Mouse (Mus musculus) liver, adult 2 months (tissue): Measurements from ENCODE around the gene Prelid3b.

ENCODE experiments used
- CTCF ChIP-seq: fragments of 200-500 bp; IDR thresholded peaks from 2 replicates; pipeline ENCODE4 v1.5.1; 2011; ENCODE audit warnings: low read depth, low read length, control low read depth
- POLR2A ChIP-seq: fragments of 200-500 bp; IDR thresholded peaks from 2 replicates; pipeline ENCODE4 v1.6.1; 2011; ENCODE audit warnings: low read length, control low read depth; ENCODE audit not compliant: insufficient read depth; ENCODE audit errors: extremely low read depth

- peak; percentile 72 for TF ChIP-seq POLR2A
- TF ChIP-seq CTCF = no peak
Measured at GRCm38 (mm10) chr2:174438737-174439449, 34.0 kb downstream of the Prelid3b start, which contains the start of gene Ctsz.
